Mouse (Mus musculus): ENCODE measurements around the gene Ccdc159. TPM values are rescaled to one million over a fixed set of nuclear protein-coding genes. Genes with fewer than 3 reads are reported as not detected.

Ccdc159 gene
- total RNA-seq, 2 experiments from 2014 or later, result 2.1 to 2.5 TPM

- DNase-seq, result no peak
- intact Hi-C loops (cut with DNase I), result no loop called here
Observed at GRCm38 (mm10) chr9:21932445-21933137, 5.3 kb downstream of the Ccdc159 start.

GRCm38 (mm10) chr9:21934021-21934420 is 6.8 kb downstream of the Ccdc159 start:
- DNase-seq, result no peak
- intact Hi-C loops (cut with DNase I), result no loop called here

GRCm38 (mm10) chr9:21935466-21936131 is 8.3 kb downstream of the Ccdc159 start:
- DNase-seq, result no peak
- intact Hi-C loops (cut with DNase I), result no loop called here

GRCm38 (mm10) chr9:21936692-21937570 is 9.7 kb downstream of the Ccdc159 start, which contains the start of gene Plppr2:
TSS of gene Plppr2 (plus strand) at chr9:21937033.
- DNase-seq, result peak; percentile 89 to 90
- intact Hi-C loops (cut with DNase I), result no loop called here

GRCm38 (mm10) chr9:21937711-21938175 is 10.5 kb downstream of the Ccdc159 start:
- no peak for DNase-seq
- intact Hi-C loops (cut with DNase I), result no loop called here

- intact Hi-C loops (cut with DNase I), result no loop called here
- no peak for DNase-seq
Observed at GRCm38 (mm10) chr9:21938234-21938855, 11.1 kb downstream of the Ccdc159 start.

GRCm38 (mm10) chr9:21943046-21943445 is 15.8 kb downstream of the Ccdc159 start:
- intact Hi-C loops (cut with DNase I), result no loop called here
- DNase-seq, result no peak

GRCm38 (mm10) chr9:21943638-21944037 is 16.4 kb downstream of the Ccdc159 start:
- no peak for DNase-seq
- intact Hi-C loops (cut with DNase I), result no loop called here

GRCm38 (mm10) chr9:21944267-21944666 is 17.0 kb downstream of the Ccdc159 start:
- no peak for DNase-seq
- intact Hi-C loops (cut with DNase I), result no loop called here

- intact Hi-C loops (cut with DNase I), result no loop called here
- no peak for DNase-seq
Observed at GRCm38 (mm10) chr9:21947540-21948130, 20.4 kb downstream of the Ccdc159 start.

- no peak for DNase-seq
- intact Hi-C loops (cut with DNase I), result no loop called here
Observed at GRCm38 (mm10) chr9:21948146-21948545, 20.9 kb downstream of the Ccdc159 start.

GRCm38 (mm10) chr9:21948790-21949189 is 21.5 kb downstream of the Ccdc159 start:
- intact Hi-C loops (cut with DNase I), result no loop called here
- DNase-seq, result no peak

GRCm38 (mm10) chr9:21950322-21950721 is 23.1 kb downstream of the Ccdc159 start:
- intact Hi-C loops (cut with DNase I), result loop anchor here (5.0 kb wide), 1 partner anchor 33 kb away; the partner anchor contains the start of gene Rab3d
- peak; percentile 84 to 88 for DNase-seq

GRCm38 (mm10) chr9:21951977-21952376 is 24.7 kb downstream of the Ccdc159 start:
- no peak for DNase-seq
- intact Hi-C loops (cut with DNase I), result loop anchor here (2.0 to 5.0 kb wide), 2 partner anchors 21 to 35 kb away; partner anchors contain the start of gene Rab3d

- DNase-seq, result no peak
- intact Hi-C loops (cut with DNase I), result loop anchor here (2.0 to 5.0 kb wide), 2 partner anchors 23 to 36 kb away; partner anchors contain the start of gene Rab3d
Observed at GRCm38 (mm10) chr9:21953600-21953999, 26.3 kb downstream of the Ccdc159 start.

GRCm38 (mm10) chr9:21954635-21955034 is 27.4 kb downstream of the Ccdc159 start:
- DNase-seq, result no peak
- intact Hi-C loops (cut with DNase I), result loop anchor here (5.0 kb wide), 1 partner anchor 37 kb away; the partner anchor contains the start of gene Rab3d

GRCm38 (mm10) chr9:21955225-21955569 is 27.9 kb downstream of the Ccdc159 start:
- intact Hi-C loops (cut with DNase I), result no loop called here
- DNase-seq, result no peak

GRCm38 (mm10) chr9:21955570-21956281 is 28.5 kb downstream of the Ccdc159 start, which contains the start of gene Swsap1:
TSS of gene Swsap1 (plus strand) at chr9:21955755.
- peak; percentile 99 to 100 for DNase-seq
- intact Hi-C loops (cut with DNase I), result no loop called here

GRCm38 (mm10) chr9:21958372-21958771 is 31.1 kb downstream of the Ccdc159 start:
- intact Hi-C loops (cut with DNase I), result no loop called here
- DNase-seq, result no peak

All from heart, postnatal 36 days (tissue).